Mouse (Mus musculus): ENCODE measurements at regions not wholly inside any gene's neighbourhood (a gene's known extent, or its start where the extent isn't known, plus 50 kb on each side); places are given as distances from the start of the nearest gene placed in this dataset.

- no peak for DNase-seq
Observed at GRCm38 (mm10) chr12:45399436-45399835, 324.9 kb upstream of the Stxbp6 start.

GRCm38 (mm10) chr12:45384864-45385263 is 310.4 kb upstream of the Stxbp6 start:
- no peak for DNase-seq
